Mouse (Mus musculus): Measurements from ENCODE around the gene Nova2. TPM values are rescaled to one million over a fixed set of nuclear protein-coding genes. Genes with fewer than 3 reads are reported as not detected.

Gene Nova2
- polyA plus RNA-seq (2012; rRNA removed), result 0.39 and 0.40 TPM in 2 replicates

DNA sequence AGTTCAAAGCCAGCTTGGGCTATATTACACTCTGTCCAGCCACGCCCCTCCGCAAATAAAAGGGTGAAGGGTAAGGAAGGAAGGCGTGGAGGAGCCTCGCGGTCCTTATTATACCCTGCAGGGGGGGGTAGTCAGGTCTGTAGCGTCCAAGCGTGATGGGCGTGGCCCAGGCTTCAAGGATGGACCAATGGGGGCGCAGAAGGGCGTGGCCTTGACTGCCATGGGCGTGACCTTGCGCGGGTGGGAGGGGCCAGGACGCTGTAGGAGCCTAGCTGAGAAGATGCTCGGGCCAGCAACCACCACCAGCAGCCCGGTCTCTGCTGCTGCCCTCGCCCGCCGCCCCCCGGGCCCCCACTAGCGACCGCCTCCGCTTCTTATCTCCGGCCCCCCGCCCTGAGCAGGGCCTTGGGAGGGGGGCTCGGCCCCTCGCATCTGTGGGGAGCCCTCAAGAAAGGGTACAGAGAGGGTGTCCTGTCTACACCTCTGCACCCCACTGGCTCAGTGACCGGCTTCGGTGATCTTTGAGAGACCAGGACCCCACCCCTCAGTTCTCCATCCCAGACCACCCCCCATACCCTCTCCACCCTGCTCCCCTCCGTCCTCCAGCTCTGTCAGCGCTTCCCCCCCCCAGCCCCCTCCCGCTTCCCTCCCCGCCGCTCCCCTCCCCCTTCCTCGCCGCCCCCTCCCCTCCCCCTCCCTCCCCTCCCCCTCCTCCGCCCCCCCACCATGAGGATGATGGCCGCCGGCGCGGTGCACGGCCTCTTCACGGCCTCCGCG is at the start of gene Nova2:
TSS of gene Nova2 (plus strand) at position 727 of the 777 bp plus-strand sequence.
- Histone ChIP-seq H3K4me1 (replicated peaks; ENCODE audit: control insufficient read depth, insufficient read depth, low read length) (peaks cover 3% of the 10 kb centered on the region), H3K4me3 (ENCODE audit: control insufficient read depth, insufficient read depth, low read length) (no peak within 1 kb of the TSS), H3K27me3 (ENCODE audit: control insufficient read depth, insufficient read depth, low read length) (peaks cover 16% of the 10 kb centered on the region), H3K36me3 (ENCODE audit: control insufficient read depth, insufficient read depth, low read length) (no peaks in the 10 kb centered on the region), H3K27ac (ENCODE audit: control insufficient read depth, insufficient read depth, low read length) (no peak within 1 kb of the TSS)
- TF ChIP-seq CTCF (IDR thresholded peaks at IDR 0.05; ENCODE audit: borderline replicate concordance, control insufficient read depth, extremely low read depth, insufficient read depth, low read length, poor library complexity) (no peak), POLR2A (IDR thresholded peaks at IDR 0.05; ENCODE audit: control insufficient read depth, extremely low read depth, insufficient read depth, low read length, poor library complexity) (no peak)
- 5% methylated on average over 34 of the region's 45 CpGs for WGBS
- DNase-seq, result peak; percentile 33

GRCm38 (mm10) chr7:18878691-18879090 is 47.0 kb upstream of the Nova2 start:
- H3K4me3 ChIP-seq (ENCODE audit: control insufficient read depth, insufficient read depth, low read length), result no peak overlapping the region
- TF ChIP-seq CTCF (IDR thresholded peaks at IDR 0.05; ENCODE audit: borderline replicate concordance, control insufficient read depth, extremely low read depth, insufficient read depth, low read length, poor library complexity) (no peak), POLR2A (IDR thresholded peaks at IDR 0.05; ENCODE audit: control insufficient read depth, extremely low read depth, insufficient read depth, low read length, poor library complexity) (no peak)
- no peaks in the 10 kb centered on the region for H3K27me3 ChIP-seq (ENCODE audit: control insufficient read depth, insufficient read depth, low read length)
- no peak overlapping the region for H3K27ac ChIP-seq (ENCODE audit: control insufficient read depth, insufficient read depth, low read length)
- H3K36me3 ChIP-seq (ENCODE audit: control insufficient read depth, insufficient read depth, low read length), result no peaks in the 10 kb centered on the region
- peaks cover 2% of the 10 kb centered on the region; the same call in 1 of the 2 replicates for H3K4me1 ChIP-seq (replicated peaks; ENCODE audit: control insufficient read depth, insufficient read depth, low read length)
- WGBS, result 85% methylated on average over 7 of the region's 7 CpGs
- no peak for DNase-seq

DNA sequence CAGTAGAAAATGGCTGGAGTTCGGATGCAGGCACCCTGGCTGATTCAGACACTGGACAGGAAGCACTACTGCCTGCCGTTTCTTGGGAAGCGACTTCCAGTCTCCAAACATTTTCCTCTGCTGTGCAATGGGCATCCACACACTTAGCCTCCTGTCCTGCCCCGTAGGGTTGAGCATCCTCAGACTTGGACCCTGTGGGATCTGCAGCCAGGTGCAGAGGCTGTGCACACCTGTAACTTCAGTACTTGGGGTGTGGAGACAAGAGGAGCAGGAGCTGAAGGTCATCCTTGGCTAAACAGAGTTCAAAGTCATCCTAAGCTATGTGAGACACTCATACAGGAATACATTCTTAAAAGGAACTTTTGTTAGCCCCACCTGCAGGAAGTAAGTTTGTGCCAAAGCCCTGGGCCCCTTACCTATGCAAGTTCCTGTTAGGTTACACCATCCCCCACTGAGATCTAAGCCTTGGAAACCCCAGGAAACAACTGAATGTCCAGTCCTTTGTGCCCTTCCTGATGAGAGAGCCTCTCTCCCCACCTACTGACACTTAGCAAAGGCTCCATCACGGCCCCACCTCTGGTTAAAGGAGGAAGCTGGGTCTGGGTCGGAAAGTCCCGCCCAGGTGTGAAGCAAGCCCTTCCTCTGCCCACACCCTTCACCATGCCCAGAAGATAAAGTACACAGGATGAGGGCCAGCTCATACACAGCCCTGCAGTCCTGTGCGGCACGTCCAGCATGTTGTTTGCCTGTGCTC is 41.5 kb upstream of the Nova2 start:
- Histone ChIP-seq H3K36me3 (ENCODE audit: control insufficient read depth, insufficient read depth, low read length) (no peaks in the 10 kb centered on the region), H3K27me3 (ENCODE audit: control insufficient read depth, insufficient read depth, low read length) (no peaks in the 10 kb centered on the region), H3K4me1 (replicated peaks; ENCODE audit: control insufficient read depth, insufficient read depth, low read length) (peaks cover 6% of the 10 kb centered on the region), H3K27ac (ENCODE audit: control insufficient read depth, insufficient read depth, low read length) (no peak overlapping the region), H3K4me3 (ENCODE audit: control insufficient read depth, insufficient read depth, low read length) (peak overlapping the region; percentile 14)
- 43% methylated on average over 9 of the region's 9 CpGs for WGBS
- no peak for DNase-seq
- no peak for TF ChIP-seq CTCF (IDR thresholded peaks at IDR 0.05; ENCODE audit: borderline replicate concordance, control insufficient read depth, extremely low read depth, insufficient read depth, low read length, poor library complexity)
- TF ChIP-seq POLR2A (IDR thresholded peaks at IDR 0.05; ENCODE audit: control insufficient read depth, extremely low read depth, insufficient read depth, low read length, poor library complexity), result no peak

- no peaks in the 10 kb centered on the region for H3K27me3 ChIP-seq (ENCODE audit: control insufficient read depth, insufficient read depth, low read length)
- TF ChIP-seq CTCF (IDR thresholded peaks at IDR 0.05; ENCODE audit: borderline replicate concordance, control insufficient read depth, extremely low read depth, insufficient read depth, low read length, poor library complexity) (no peak), POLR2A (IDR thresholded peaks at IDR 0.05; ENCODE audit: control insufficient read depth, extremely low read depth, insufficient read depth, low read length, poor library complexity) (no peak)
- 32% methylated on average over 13 of the region's 13 CpGs for WGBS
- H3K4me1 ChIP-seq (replicated peaks; ENCODE audit: control insufficient read depth, insufficient read depth, low read length), result peaks cover 6% of the 10 kb centered on the region
- no peak for DNase-seq
- H3K36me3 ChIP-seq (ENCODE audit: control insufficient read depth, insufficient read depth, low read length), result no peaks in the 10 kb centered on the region
- H3K4me3 ChIP-seq (ENCODE audit: control insufficient read depth, insufficient read depth, low read length), result peak overlapping the region; percentile 14
- H3K27ac ChIP-seq (ENCODE audit: control insufficient read depth, insufficient read depth, low read length), result no peak overlapping the region
Measured at GRCm38 (mm10) chr7:18884745-18885422, 40.8 kb upstream of the Nova2 start.

DNA sequence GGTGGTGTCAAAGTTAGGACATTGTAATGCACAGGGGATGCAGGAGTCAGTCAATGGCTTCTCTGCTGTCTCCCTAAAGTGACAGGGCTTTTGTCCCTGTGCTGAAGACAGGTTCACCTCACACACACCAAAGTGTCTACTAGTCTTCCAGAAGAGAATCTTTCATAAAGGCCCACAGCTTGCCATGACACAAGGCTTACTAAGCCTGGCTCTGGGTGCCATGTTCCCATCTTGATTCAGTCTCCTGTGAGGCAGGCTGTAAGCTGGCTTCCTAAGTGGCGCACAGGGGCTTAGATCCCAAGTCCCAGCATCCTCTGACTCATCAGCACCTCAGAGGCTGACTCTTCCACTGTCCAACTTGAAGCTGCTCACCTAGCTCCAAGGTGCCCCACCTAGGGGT is 38.7 kb upstream of the Nova2 start:
- H3K27ac ChIP-seq (ENCODE audit: control insufficient read depth, insufficient read depth, low read length), result no peak overlapping the region
- WGBS, result 96% methylated on average over 1 of the region's 1 CpGs
- H3K4me3 ChIP-seq (ENCODE audit: control insufficient read depth, insufficient read depth, low read length), result no peak overlapping the region
- TF ChIP-seq POLR2A (IDR thresholded peaks at IDR 0.05; ENCODE audit: control insufficient read depth, extremely low read depth, insufficient read depth, low read length, poor library complexity) (no peak), CTCF (IDR thresholded peaks at IDR 0.05; ENCODE audit: borderline replicate concordance, control insufficient read depth, extremely low read depth, insufficient read depth, low read length, poor library complexity) (no peak)
- H3K36me3 ChIP-seq (ENCODE audit: control insufficient read depth, insufficient read depth, low read length), result no peaks in the 10 kb centered on the region; the same call in 1 of the 2 replicates
- H3K27me3 ChIP-seq (ENCODE audit: control insufficient read depth, insufficient read depth, low read length), result no peaks in the 10 kb centered on the region
- peaks cover 6% of the 10 kb centered on the region for H3K4me1 ChIP-seq (replicated peaks; ENCODE audit: control insufficient read depth, insufficient read depth, low read length)
- no peak for DNase-seq

GRCm38 (mm10) chr7:18890848-18891247 is 34.8 kb upstream of the Nova2 start:
- 98% methylated on average over 8 of the region's 8 CpGs for WGBS
- Histone ChIP-seq H3K4me3 (ENCODE audit: control insufficient read depth, insufficient read depth, low read length) (no peak overlapping the region), H3K36me3 (ENCODE audit: control insufficient read depth, insufficient read depth, low read length) (no peaks in the 10 kb centered on the region; the same call in 1 of the 2 replicates), H3K27me3 (ENCODE audit: control insufficient read depth, insufficient read depth, low read length) (0 out of 2 replicates have a peak, but pooled peaks cover 2% of the 10 kb centered on the region), H3K27ac (ENCODE audit: control insufficient read depth, insufficient read depth, low read length) (no peak overlapping the region), H3K4me1 (replicated peaks; ENCODE audit: control insufficient read depth, insufficient read depth, low read length) (peaks cover 8% of the 10 kb centered on the region)
- TF ChIP-seq CTCF (IDR thresholded peaks at IDR 0.05; ENCODE audit: borderline replicate concordance, control insufficient read depth, extremely low read depth, insufficient read depth, low read length, poor library complexity) (no peak), POLR2A (IDR thresholded peaks at IDR 0.05; ENCODE audit: control insufficient read depth, extremely low read depth, insufficient read depth, low read length, poor library complexity) (no peak)
- no peak for DNase-seq
